Mouse (Mus musculus) left cerebral cortex, adult 2 months (tissue): ENCODE results near the gene Ccr10. TPM values are rescaled to one million over a fixed set of nuclear protein-coding genes. Genes with fewer than 3 reads are reported as not detected.

Source experiments
- DNase-seq, 2 experiments: peaks; one replicate each; pipeline ENCODE4 v3.0.0; 2021 to 2022; ENCODE audit warnings: low spot score in 2 of 2, mixed read lengths in 1 of 2; ENCODE audit errors: extremely low spot score in 1 of 2
- H3K27ac ChIP-seq: fragments of 200-600 bp; 2 replicates; pipeline ENCODE4 v1.8.1; 2022
- H3K4me3 ChIP-seq: fragments of 200-600 bp; 2 replicates; pipeline ENCODE4 v1.8.1; 2022
- CTCF ChIP-seq: fragments of 200-600 bp; IDR thresholded peaks from 2 replicates; pipeline ENCODE4 v1.8.1; 2022; ENCODE audit warnings: antibody characterized with exemption, mild to moderate bottlenecking, moderate library complexity
- intact Hi-C: fragments of 180-260 bp; cut with DNase I; formaldehyde crosslinking; loops from one replicate; pipeline ENCODE4 v1.15.1; 2025
- total RNA-seq, 2 experiments: library from RNA; stranded (reverse); gene quantifications; 2 replicates each; pipeline ENCODE4 v1.2.3; 2021

The Ccr10 gene
- total RNA-seq, 2 experiments from 2014 or later: 0.38 TPM; not detected in 1

GRCm38 (mm10) chr11:101194643-101195042, 19.4 kb upstream of the Ccr10 start:
- no peak overlapping the region for H3K27ac ChIP-seq
- TF ChIP-seq CTCF: no peak
- intact Hi-C loops: no loop called here
- no peak overlapping the region for H3K4me3 ChIP-seq
- DNase-seq: no peak

DNA sequence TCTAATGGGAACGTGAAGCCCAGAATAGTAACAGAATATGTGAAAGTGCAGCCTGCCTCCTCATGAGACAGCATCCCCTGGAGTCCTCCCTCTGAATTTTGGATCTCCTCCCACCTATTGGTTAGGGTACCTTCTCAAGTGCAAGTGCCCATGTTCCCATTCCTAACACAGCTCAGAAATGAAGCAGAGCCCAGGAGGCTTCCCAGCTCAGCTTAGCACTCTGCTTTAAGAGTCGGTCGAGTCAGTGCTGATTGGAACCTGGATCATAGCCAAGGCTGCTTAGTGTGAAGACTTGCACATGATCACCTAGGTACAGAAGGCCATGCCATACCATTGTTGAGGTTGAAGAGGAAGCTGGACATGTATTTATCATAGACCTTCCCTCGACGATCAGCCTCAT, 18.9 kb upstream of the Ccr10 start:
- no peak for TF ChIP-seq CTCF
- Histone ChIP-seq H3K4me3 (no peak overlapping the region), H3K27ac (no peak overlapping the region)
- DNase-seq: no peak
- intact Hi-C loops: no loop called here

DNA sequence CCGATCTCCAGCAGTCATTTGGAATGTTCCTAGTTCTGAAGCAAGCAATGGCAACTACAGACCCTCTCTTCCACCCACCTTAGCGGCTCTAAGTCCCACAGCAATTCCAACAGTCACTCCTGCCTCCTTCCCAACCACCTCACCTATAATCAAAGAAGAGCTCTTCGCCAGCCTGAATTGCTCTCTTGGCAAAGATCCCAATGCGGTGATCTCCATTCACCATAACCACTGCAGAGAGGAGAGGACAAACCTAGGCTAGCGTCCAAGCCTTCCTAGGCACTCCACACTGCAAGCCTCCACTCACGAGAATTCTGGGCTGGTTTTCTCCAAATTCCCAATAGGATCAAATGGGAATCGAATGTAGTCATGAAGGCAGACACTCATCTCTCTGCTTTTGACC, 17.8 kb upstream of the Ccr10 start:
- TF ChIP-seq CTCF: no peak
- Histone ChIP-seq H3K4me3 (no peak overlapping the region), H3K27ac (no peak overlapping the region)
- intact Hi-C loops: no loop called here
- no peak for DNase-seq

DNA sequence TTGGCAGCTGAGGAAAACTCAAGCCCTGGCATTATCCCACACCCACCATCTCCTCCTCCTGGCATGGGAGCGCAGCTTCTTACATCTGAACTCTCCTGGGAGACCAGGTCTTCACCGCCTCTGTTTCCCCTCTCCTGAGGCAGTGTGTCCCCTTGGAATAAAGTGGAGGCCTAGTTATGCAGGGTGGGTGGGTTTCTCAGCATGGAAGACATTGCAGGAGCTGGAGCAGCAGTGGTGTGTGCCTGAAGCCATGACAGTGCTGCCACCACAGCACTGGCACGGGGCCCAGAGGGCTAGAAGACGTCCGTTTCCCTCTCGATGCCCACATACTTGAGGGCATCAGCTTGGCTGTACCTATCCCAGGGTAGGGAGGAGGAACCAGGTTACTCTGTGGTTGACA, 17.4 kb upstream of the Ccr10 start:
- no peak overlapping the region for H3K4me3 ChIP-seq
- intact Hi-C loops: no loop called here
- no peak for DNase-seq
- TF ChIP-seq CTCF: no peak
- H3K27ac ChIP-seq: no peak overlapping the region

GRCm38 (mm10) chr11:101191919-101192470, 16.8 kb upstream of the Ccr10 start:
- no peak for TF ChIP-seq CTCF
- Histone ChIP-seq H3K27ac (no peak overlapping the region), H3K4me3 (no peak overlapping the region)
- intact Hi-C loops: no loop called here
- no peak for DNase-seq

GRCm38 (mm10) chr11:101190913-101191907, 16.0 kb upstream of the Ccr10 start:
- Histone ChIP-seq H3K4me3 (no peak overlapping the region), H3K27ac (peak overlapping the region; percentile 59)
- no peak for DNase-seq
- TF ChIP-seq CTCF: no peak
- intact Hi-C loops: no loop called here

DNA sequence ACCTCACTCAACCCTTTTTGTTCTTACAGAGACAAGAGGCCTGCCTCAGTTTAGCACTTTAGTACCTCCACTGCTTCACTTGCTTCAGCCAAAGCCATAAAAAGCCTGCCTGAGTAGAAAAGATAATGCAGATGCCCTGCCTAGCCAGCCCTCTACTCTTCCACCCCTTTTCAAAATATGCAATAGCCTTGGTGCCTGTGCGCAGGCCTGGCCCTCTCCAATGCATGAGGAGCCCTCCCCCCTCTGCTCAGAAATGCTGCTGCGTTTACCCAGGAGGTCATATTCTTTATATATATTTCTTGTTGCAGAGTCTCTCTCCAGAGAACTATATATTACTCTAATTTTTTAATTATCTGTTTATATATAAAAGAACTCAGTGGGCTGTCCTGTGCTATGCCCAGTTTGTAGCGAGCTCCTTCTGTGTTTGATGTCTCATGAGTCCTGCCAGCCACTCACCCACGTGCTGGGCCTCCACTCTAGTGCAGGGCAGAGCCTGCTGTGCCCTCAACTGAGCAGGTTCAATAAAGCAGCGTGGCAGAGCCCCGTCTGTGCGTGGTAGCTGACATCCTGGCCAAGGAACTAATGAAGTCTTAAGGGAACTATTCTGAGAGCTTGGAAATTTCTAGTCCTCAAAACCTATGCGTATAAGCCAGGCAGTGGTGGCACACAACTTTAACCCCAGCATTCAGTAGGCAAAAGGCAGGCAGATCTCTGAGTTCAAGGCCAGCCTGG, 15.1 kb upstream of the Ccr10 start:
- no peak overlapping the region for H3K4me3 ChIP-seq
- no peak for TF ChIP-seq CTCF
- intact Hi-C loops: no loop called here
- peak overlapping the region; percentile 72 for H3K27ac ChIP-seq
- DNase-seq: no peak

DNA sequence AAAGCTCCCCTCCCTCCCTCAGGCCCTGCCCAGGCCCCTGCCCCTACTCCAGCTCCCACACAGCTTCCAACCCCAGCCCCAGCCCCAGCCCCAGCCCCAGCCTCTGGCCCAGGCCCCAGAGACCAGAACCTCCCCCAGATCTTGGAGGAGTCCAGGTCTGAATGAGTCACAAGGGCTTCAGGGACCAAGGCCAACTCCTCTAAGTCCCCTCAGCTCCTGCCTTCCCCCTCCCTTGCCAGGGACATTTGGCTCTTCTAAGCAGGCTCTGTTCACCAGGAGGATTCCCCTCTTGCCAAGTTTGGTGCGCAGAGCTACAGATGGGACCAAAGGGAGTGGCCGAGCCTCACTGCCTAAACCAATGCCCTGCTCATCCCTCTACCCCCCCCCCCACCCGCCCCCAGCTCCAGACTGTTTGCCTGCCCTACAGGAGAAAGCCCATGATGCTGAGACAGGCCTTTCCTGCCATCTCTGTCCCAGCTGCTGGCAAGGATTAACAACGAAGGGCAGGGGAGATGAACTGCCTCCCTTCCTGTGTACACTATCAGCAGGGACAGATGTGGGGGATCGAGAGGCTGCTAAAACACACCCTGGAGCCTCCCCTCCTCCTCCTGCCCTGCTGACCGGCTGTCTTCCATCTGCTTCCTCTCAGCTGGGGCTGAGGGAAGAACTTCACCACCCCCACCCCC, 14.4 kb upstream of the Ccr10 start:
- Histone ChIP-seq H3K4me3 (no peak overlapping the region), H3K27ac (peak overlapping the region; percentile 74)
- intact Hi-C loops: no loop called here
- no peak for TF ChIP-seq CTCF
- DNase-seq: peak in 1 of 2 experiments; percentile 42

DNA sequence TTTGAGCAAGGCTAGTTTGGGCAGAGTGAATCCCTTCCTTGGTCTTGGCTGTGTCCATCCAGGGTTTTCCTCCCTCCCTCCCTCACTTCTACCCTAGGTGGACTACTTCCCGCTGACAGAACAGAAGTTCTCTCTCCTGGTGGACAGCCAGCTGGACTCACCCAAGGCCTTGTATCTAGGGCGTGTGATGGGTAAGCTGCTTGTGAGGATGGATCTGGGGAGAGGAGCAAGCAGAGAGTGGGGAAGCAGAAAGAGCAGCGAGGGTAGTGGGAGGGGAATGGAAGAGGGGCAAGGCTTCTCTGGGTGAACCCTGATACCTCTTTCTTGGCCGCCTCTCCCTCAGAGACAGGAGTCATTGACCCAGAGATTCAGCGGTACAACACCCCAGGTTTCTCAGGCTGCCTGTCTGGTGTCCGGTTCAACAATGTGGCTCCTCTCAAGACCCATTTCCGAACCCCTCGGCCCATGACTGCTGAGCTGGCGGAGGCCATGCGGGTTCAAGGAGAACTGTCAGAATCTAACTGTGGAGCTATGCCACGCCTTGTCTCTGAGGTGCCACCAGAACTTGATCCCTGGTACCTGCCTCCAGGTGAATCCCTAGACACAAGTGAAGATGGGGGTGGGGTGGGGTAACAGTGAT, 13.0 kb upstream of the Ccr10 start:
- intact Hi-C loops: no loop called here
- no peak for TF ChIP-seq CTCF
- DNase-seq: no peak
- no peak overlapping the region for H3K27ac ChIP-seq
- H3K4me3 ChIP-seq: no peak overlapping the region

- Histone ChIP-seq H3K4me3 (no peak overlapping the region), H3K27ac (no peak overlapping the region)
- intact Hi-C loops: no loop called here
- DNase-seq: no peak
- no peak for TF ChIP-seq CTCF
Observed at GRCm38 (mm10) chr11:101187541-101187940, 12.3 kb upstream of the Ccr10 start.

DNA sequence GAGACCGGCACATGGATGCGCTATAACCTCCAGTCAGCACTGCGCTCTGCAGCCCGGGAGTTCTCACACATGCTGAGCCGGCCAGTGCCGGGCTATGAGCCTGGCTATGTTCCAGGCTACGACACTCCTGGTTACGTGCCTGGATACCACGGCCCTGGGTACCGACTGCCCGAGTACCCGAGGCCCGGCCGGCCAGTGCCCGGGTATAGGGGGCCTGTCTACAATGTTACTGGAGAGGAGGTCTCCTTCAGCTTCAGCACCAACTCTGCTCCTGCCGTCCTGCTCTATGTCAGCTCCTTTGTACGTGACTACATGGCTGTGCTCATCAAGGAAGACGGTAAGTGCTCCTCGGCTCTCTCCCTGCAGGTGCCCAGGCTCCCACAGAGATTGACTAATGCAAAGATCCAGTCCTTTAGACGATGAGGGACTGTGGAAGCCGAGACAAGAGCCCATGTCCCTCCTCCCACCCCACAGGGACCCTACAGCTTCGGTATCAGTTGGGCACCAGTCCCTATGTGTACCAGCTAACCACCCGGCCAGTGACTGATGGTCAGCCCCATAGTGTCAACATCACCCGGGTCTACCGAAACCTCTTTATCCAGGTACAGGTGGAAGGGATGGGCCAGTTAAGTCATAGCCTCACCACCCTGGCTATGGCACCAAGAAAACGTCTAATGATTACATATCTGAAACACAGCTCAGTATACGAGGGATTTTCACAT, 11.4 kb upstream of the Ccr10 start:
- intact Hi-C loops: no loop called here
- Histone ChIP-seq H3K27ac (no peak overlapping the region), H3K4me3 (no peak overlapping the region)
- no peak for DNase-seq
- TF ChIP-seq CTCF: no peak
